Mouse (Mus musculus) CD8-positive naive resting alpha-beta T cell, adult 57 days (primary cell): Measurements from ENCODE around the gene Syn1. TPM values are rescaled to one million over a fixed set of nuclear protein-coding genes. Genes with fewer than 3 reads are reported as not detected.

Source experiments
- total RNA-seq: library from RNA; stranded (reverse); gene quantifications from one replicate; pipeline ENCODE4 v1.2.4, GENCODE M21; 2023

The Syn1 gene
- not detected for total RNA-seq

GRCm38 (mm10) chrX:20920844-20921364, at the start of gene Syn1:
TSS of gene Syn1 (minus strand) at chrX:20921004.

DNA sequence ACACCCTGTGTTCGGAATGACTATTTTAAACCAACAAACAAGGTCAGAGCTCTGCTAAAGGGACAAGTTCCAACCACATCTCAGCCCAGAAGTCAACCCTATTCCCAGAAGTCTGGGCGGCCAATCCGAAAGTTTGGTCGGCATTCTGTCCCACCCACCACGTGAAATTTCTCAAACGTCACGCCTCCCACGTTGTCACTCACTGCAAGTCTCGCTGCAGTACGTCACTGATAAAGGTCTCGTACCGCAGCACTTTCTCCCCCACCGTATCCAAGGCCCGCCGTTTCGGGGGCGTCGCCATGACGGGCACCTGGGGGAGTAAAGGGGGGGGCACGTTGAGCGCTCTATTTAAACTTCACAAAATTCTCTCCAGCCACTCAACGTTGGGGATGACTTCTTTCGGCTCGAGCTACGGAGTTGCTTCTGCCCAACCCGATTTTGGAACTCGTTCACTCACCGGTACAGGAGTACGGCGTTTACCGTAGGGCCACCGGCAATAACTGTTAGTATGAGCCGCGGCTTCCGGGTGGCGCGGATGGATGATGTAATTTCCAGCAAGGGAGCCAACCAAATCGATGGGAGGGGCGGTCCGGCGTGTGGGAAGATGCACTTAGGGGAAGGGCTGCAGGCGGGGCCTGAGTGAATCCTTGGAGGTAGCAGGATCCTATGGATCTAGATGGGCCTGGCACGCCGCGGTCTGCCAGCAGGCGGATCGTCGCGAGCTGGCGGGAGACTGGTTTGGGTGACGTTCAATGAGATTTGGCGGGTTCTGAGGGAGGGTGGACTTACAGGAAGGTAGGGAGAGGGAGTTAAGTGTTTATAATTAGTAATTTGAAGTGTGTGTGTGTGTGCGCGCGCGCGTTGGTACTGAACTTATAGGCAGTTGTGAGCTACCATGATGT, 40.9 kb upstream of the Syn1 start, which contains the start of gene Uxt:
Gene Uxt (minus strand): TSS at position 541 of the 902 bp plus-strand sequence.

DNA sequence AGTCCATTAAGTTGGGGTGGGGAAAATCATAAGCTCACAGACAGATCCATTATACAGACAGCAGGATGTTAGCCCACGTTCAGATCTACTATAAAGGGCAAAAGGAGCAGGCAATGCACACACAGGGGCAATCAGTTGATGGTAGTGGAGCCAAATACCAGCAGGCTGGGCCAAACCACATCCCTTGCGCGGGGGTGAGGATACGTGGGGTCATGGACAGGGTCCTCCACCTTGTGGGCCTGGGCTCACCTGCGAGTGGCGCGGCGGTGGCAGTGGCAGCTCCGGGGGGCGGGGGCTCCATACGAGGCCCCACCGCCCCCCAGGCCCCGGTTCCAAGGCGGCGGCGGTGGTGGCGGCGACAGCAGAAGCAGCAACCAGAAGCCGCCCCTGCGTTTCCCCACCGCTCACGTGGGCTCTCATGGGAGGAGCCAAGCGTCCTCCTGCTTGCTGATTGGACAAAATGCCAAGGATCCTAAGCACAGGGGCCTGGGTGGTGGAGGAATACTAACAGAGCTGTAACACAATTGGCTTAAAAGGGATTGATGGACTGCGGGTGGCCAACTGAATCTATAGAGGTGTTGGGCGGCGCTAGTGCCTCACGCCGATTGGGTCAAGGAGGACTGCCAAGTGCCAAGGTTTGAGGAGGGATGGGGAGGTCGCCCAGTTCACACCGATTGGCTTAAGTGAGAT, 29.5 kb upstream of the Syn1 start, which contains the start of gene Elk1:
Gene Elk1 (minus strand): TSS at position 418 of the 690 bp plus-strand sequence.

GRCm38 (mm10) chrX:20931364-20931763, 10.6 kb upstream of the Syn1 start, which contains the start of gene Cfp:
TSS of gene Cfp (minus strand) at chrX:20931555.

DNA sequence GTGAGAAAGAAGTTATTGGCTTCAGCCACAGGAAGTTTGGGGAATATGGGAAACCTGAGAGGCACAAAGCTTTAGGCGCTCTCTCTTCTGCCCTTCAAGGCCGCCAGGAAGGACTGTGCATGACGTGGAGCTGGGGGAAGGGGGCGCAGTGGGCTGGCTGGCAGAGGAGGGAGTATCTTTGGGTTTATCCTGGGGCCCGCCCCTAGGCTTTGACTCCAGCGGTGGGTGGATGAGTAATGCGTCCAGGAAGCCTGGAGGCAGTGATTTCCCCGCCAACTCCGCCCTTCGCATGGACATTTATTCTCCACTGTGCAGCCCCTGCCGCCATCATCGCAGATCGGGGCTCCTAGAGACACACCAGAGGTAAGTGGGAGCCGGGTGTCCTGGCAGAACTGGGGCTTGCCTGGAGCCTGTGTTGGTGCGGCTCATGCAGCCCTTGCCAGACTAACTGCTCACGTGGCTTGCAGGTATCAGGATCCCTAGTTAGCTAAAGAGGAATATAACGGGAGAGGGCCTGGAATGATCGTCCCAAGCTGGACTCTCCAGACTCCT, 50.8 kb downstream of the Syn1 start, which contains the start of gene Timp1:
Gene Timp1 (plus strand): TSS at position 205 of the 552 bp plus-strand sequence.

Other genes with a start within 250 kb of the Syn1 start
- gene Cdk16, start 233.1 kb downstream of the Syn1 start, total RNA-seq: 60.8 TPM
- gene Usp11, start 217.1 kb downstream of the Syn1 start, total RNA-seq: 41.1 TPM
- 142 TPM for gene Araf, start 123.2 kb downstream of the Syn1 start, total RNA-seq
- gene Timp1, start 50.8 kb downstream of the Syn1 start, total RNA-seq: 0.61 TPM
- 15.6 TPM for gene Cfp, start 10.6 kb upstream of the Syn1 start, total RNA-seq
- 15.2 TPM for gene Elk1, start 29.6 kb upstream of the Syn1 start, total RNA-seq
- gene Uxt, start 41.0 kb upstream of the Syn1 start, total RNA-seq: 35.2 TPM
- 23.3 TPM for gene Zfp182, start 141.3 kb upstream of the Syn1 start, total RNA-seq
- gene Spaca5, start 147.4 kb upstream of the Syn1 start, total RNA-seq: not detected
- gene Zfp300, start 168.5 kb upstream of the Syn1 start, total RNA-seq: 0.98 TPM
- gene Ssxa1, start 194.8 kb upstream of the Syn1 start, total RNA-seq: not detected